Mouse (Mus musculus) ovary, postnatal 10 days (tissue): Measurements from ENCODE around the gene Fosb.
A peak's percentile ranks its signal among the peaks of the same experiment; 100 is the strongest.

Experiments used
- DNase-seq: peaks from one replicate; pipeline ENCODE4 v3.0.0; 2022; ENCODE audit warnings: low spot score

Gene Fosb

GRCm38 (mm10) chr7:19309884-19310641, at the start of gene Fosb:
Fosb (minus strand) TSS chr7:19310051.
- DNase-seq: peak; percentile 85

GRCm38 (mm10) chr7:19359299-19359891, 49.5 kb upstream of the Fosb start, which contains the start of the genes Cd3eap and Ppp1r13l:
Cd3eap (minus strand) TSS chr7:19359483.
Ppp1r13l (plus strand) TSS chr7:19359749.
- DNase-seq: peak; percentile 75

- DNase-seq: no peak
Measured at GRCm38 (mm10) chr7:19358634-19359033, 48.8 kb upstream of the Fosb start.

- no peak for DNase-seq
Measured at GRCm38 (mm10) chr7:19357381-19358375, 47.8 kb upstream of the Fosb start.

GRCm38 (mm10) chr7:19356311-19356710, 46.5 kb upstream of the Fosb start:
- DNase-seq: no peak

- no peak for DNase-seq
Measured at GRCm38 (mm10) chr7:19354991-19355390, 45.1 kb upstream of the Fosb start.

GRCm38 (mm10) chr7:19350221-19350620, 40.4 kb upstream of the Fosb start:
- DNase-seq: no peak

GRCm38 (mm10) chr7:19349188-19349915, 39.5 kb upstream of the Fosb start:
- DNase-seq: no peak

- peak; percentile 78 for DNase-seq
Measured at GRCm38 (mm10) chr7:19344938-19345471, 35.2 kb upstream of the Fosb start.

GRCm38 (mm10) chr7:19344237-19344847, 34.5 kb upstream of the Fosb start, which contains the start of gene Ercc1:
Ercc1 (plus strand) TSS chr7:19344778.
- DNase-seq: no peak

- no peak for DNase-seq
Measured at GRCm38 (mm10) chr7:19343210-19343808, 33.5 kb upstream of the Fosb start.

- DNase-seq: peak; percentile 88
Measured at GRCm38 (mm10) chr7:19342481-19343027, 32.7 kb upstream of the Fosb start.

GRCm38 (mm10) chr7:19341761-19342409, 32.0 kb upstream of the Fosb start:
- no peak for DNase-seq

GRCm38 (mm10) chr7:19341250-19341649, 31.4 kb upstream of the Fosb start:
- DNase-seq: no peak

GRCm38 (mm10) chr7:19338596-19338995, 28.7 kb upstream of the Fosb start:
- DNase-seq: no peak

GRCm38 (mm10) chr7:19338060-19338459, 28.2 kb upstream of the Fosb start:
- DNase-seq: no peak

- DNase-seq: no peak
Measured at GRCm38 (mm10) chr7:19337122-19337521, 27.3 kb upstream of the Fosb start.

GRCm38 (mm10) chr7:19335583-19335982, 25.7 kb upstream of the Fosb start:
- no peak for DNase-seq

GRCm38 (mm10) chr7:19332709-19333352, 23.0 kb upstream of the Fosb start:
- DNase-seq: no peak
